Mouse (Mus musculus) MEL-GATA-1-ER (cell line): ENCODE data around the gene Zcchc4.

Experiments used
- DNase-seq: peaks from one replicate; pipeline ENCODE4 v3.0.0-alpha.2; 2012; ENCODE audit warnings: low read depth; ENCODE audit errors: extremely low read depth

The Zcchc4 gene

GRCm38 (mm10) chr5:52775237-52775636 is at the start of gene Zcchc4:
Gene Zcchc4 (plus strand): TSS chr5:52775409.
- no peak for DNase-seq

GRCm38 (mm10) chr5:52727747-52728146 is 47.5 kb upstream of the Zcchc4 start:
- DNase-seq: no peak

GRCm38 (mm10) chr5:52732811-52733210 is 42.4 kb upstream of the Zcchc4 start:
- no peak for DNase-seq

- no peak for DNase-seq
Measured at GRCm38 (mm10) chr5:52736046-52736445, 39.2 kb upstream of the Zcchc4 start.

GRCm38 (mm10) chr5:52741391-52742111 is 33.7 kb upstream of the Zcchc4 start, which contains the start of gene Pi4k2b:
Gene Pi4k2b (plus strand): TSS chr5:52741574.
- no peak for DNase-seq

GRCm38 (mm10) chr5:52742112-52742813 is 32.9 kb upstream of the Zcchc4 start:
- no peak for DNase-seq

- no peak for DNase-seq
Measured at GRCm38 (mm10) chr5:52743231-52743630, 32.0 kb upstream of the Zcchc4 start.

GRCm38 (mm10) chr5:52746920-52747319 is 28.3 kb upstream of the Zcchc4 start:
- DNase-seq: no peak

- no peak for DNase-seq
Measured at GRCm38 (mm10) chr5:52748732-52749131, 26.5 kb upstream of the Zcchc4 start.

GRCm38 (mm10) chr5:52753146-52753545 is 22.1 kb upstream of the Zcchc4 start:
- no peak for DNase-seq

- DNase-seq: no peak
Measured at GRCm38 (mm10) chr5:52754196-52754595, 21.0 kb upstream of the Zcchc4 start.

- no peak for DNase-seq
Measured at GRCm38 (mm10) chr5:52755337-52755736, 19.9 kb upstream of the Zcchc4 start.

GRCm38 (mm10) chr5:52755989-52756388 is 19.2 kb upstream of the Zcchc4 start:
- no peak for DNase-seq

GRCm38 (mm10) chr5:52762586-52762985 is 12.6 kb upstream of the Zcchc4 start:
- no peak for DNase-seq

- DNase-seq: no peak
Measured at GRCm38 (mm10) chr5:52774267-52774666, 942 bp upstream of the Zcchc4 start.

- DNase-seq: peak; percentile 68
Measured at GRCm38 (mm10) chr5:52776466-52777354, 1.5 kb downstream of the Zcchc4 start.

GRCm38 (mm10) chr5:52782523-52783250 is 7.5 kb downstream of the Zcchc4 start:
- DNase-seq: no peak

GRCm38 (mm10) chr5:52783251-52783620 is 8.0 kb downstream of the Zcchc4 start:
- no peak for DNase-seq

- DNase-seq: no peak
Measured at GRCm38 (mm10) chr5:52783957-52784356, 8.7 kb downstream of the Zcchc4 start.

GRCm38 (mm10) chr5:52786556-52787322 is 11.5 kb downstream of the Zcchc4 start:
- no peak for DNase-seq
